18 mouse cellular contexts compared by ENCODE assay signal in the genomic region with DNA sequence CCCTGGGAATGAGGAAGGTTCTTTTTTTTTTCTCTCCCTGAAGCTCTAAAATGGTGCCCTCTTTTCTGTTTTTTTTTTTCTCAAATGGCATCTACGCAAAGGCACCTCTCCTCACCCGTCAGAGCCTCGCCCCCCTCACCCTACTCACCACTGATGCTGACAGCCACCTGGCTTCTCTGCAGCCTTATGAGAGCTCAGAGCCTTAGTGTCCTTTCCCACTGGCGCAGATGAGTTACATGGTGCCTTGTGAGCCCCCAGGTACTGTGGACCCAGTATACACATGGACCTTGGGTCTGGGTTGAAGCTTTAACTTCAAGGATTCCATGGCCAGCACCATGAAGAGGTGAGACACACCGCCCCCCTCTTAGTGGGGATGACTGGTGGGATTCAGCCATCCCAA. TPM values are rescaled to one million over a fixed set of nuclear protein-coding genes. Genes with fewer than 3 reads are reported as not detected.
DNase-seq lines count a peak whose midpoint lies in the region; ATAC-seq and TF ChIP-seq lines count a peak whose summit lies in the region.
"Had no signal": no experiment of that assay in that cellular context is flagged by ENCODE, and none has a peak within 500 bp of the region (broad histone marks: within the 10 kb centered on the region; RNA-seq: fewer than 3 reads in every experiment).

No protein-coding gene starts in this region.

- no peak overlapping the region for H3K9ac ChIP-seq in intestine, embryonic 14.5 days (ENCODE audit: low read length)
- H3K9ac ChIP-seq in intestine, postnatal 0 days (ENCODE audit: low read depth, low read length), result no peak overlapping the region
- H3K9ac ChIP-seq in lung, embryonic 16.5 days (ENCODE audit: low read length), result no peak overlapping the region
- H3K9ac ChIP-seq: forebrain, embryonic 12.5 days; hindbrain, embryonic 13.5 days; liver, embryonic 12.5 days; neural tube, embryonic 12.5 days had no signal

- no peaks in the 10 kb centered on the region for H3K27me3 ChIP-seq in intestine, embryonic 14.5 days (replicated peaks; ENCODE audit: control insufficient read depth, insufficient read depth, low read length)
- H3K27me3 ChIP-seq in intestine, postnatal 0 days (replicated peaks; ENCODE audit: control insufficient read depth, insufficient read depth, low read length), result no peaks in the 10 kb centered on the region
- no peaks in the 10 kb centered on the region for H3K27me3 ChIP-seq in lung, embryonic 16.5 days (ENCODE audit: control insufficient read depth, insufficient read depth, low read depth, low read length)
- H3K27me3 ChIP-seq: forebrain, embryonic 12.5 days; hindbrain, embryonic 13.5 days; neural tube, embryonic 12.5 days had no signal

- peak overlapping the region; percentile 49; the same call in 1 of the 2 replicates for H3K27ac ChIP-seq in intestine, embryonic 14.5 days (ENCODE audit: low read depth)
- H3K27ac ChIP-seq in intestine, postnatal 0 days (ENCODE audit: low read depth, low read length), result no peak overlapping the region
- H3K27ac ChIP-seq in lung, embryonic 16.5 days (ENCODE audit: low read length), result peak overlapping the region; percentile 56
- H3K27ac ChIP-seq: forebrain, embryonic 12.5 days; hindbrain, embryonic 13.5 days; liver, embryonic 12.5 days; neural tube, embryonic 12.5 days had no signal

- H3K4me3 ChIP-seq in intestine, embryonic 14.5 days (ENCODE audit: low read depth, low read length), result no peak overlapping the region
- H3K4me3 ChIP-seq in intestine, postnatal 0 days (ENCODE audit: low read depth, low read length), result no peak overlapping the region
- H3K4me3 ChIP-seq in lung, embryonic 16.5 days (ENCODE audit: low read length), result no peak overlapping the region
- H3K4me3 ChIP-seq: forebrain, embryonic 12.5 days; hindbrain, embryonic 13.5 days; liver, embryonic 12.5 days; midbrain, embryonic 10.5 days; neural tube, embryonic 12.5 days had no signal

- ATAC-seq in intestine, embryonic 14.5 days (replicated peaks; ENCODE audit: low FRiP score, low TSS enrichment, low read depth), result no peak
- ATAC-seq in intestine, postnatal 0 days, result no peak
- no peak for ATAC-seq in lung, embryonic 16.5 days (ENCODE audit: low read depth)
- ATAC-seq: liver, embryonic 12.5 days had no signal

- no peak for TF ChIP-seq CTCF in intestine, postnatal 0 days (IDR thresholded peaks at IDR 0.05; ENCODE audit: low read depth)

- peaks cover 17% of the 10 kb centered on the region for H3K4me1 ChIP-seq in intestine, embryonic 14.5 days (replicated peaks; ENCODE audit: control insufficient read depth, insufficient read depth, low read length)
- H3K4me1 ChIP-seq in intestine, postnatal 0 days (replicated peaks; ENCODE audit: control insufficient read depth, insufficient read depth, low read length), result no peaks in the 10 kb centered on the region
- peaks cover 12% of the 10 kb centered on the region; the same call in 1 of the 2 replicates for H3K4me1 ChIP-seq in lung, embryonic 16.5 days (replicated peaks; ENCODE audit: control insufficient read depth, insufficient read depth, low read length)
- H3K4me1 ChIP-seq: hindbrain, embryonic 13.5 days; liver, embryonic 12.5 days; neural tube, embryonic 12.5 days had no signal

- no peaks in the 10 kb centered on the region for H3K9me3 ChIP-seq in intestine, embryonic 14.5 days (ENCODE audit: control insufficient read depth, low read length)
- no peaks in the 10 kb centered on the region for H3K9me3 ChIP-seq in intestine, postnatal 0 days (ENCODE audit: control insufficient read depth)
- no peaks in the 10 kb centered on the region for H3K9me3 ChIP-seq in lung, embryonic 16.5 days (ENCODE audit: control insufficient read depth, low read length)
- H3K9me3 ChIP-seq: forebrain, embryonic 12.5 days; hindbrain, embryonic 13.5 days; liver, embryonic 12.5 days; midbrain, embryonic 10.5 days; neural tube, embryonic 12.5 days had no signal

- 89% methylated on average over 5 of the region's 5 CpGs for WGBS in intestine, embryonic 14.5 days
- WGBS in intestine, postnatal 0 days, result 87% methylated on average over 5 of the region's 5 CpGs
- 90% methylated on average over 5 of the region's 5 CpGs for WGBS in lung, embryonic 16.5 days

- 0 out of 2 replicates have a peak, but pooled peaks cover 4% of the 10 kb centered on the region for H3K36me3 ChIP-seq in intestine, embryonic 14.5 days (ENCODE audit: control insufficient read depth, insufficient read depth, low read length)
- H3K36me3 ChIP-seq in intestine, postnatal 0 days (ENCODE audit: control insufficient read depth, insufficient read depth), result no peaks in the 10 kb centered on the region
- H3K36me3 ChIP-seq in lung, embryonic 16.5 days (ENCODE audit: control insufficient read depth, insufficient read depth, low read length), result no peaks in the 10 kb centered on the region
- H3K36me3 ChIP-seq: forebrain, embryonic 12.5 days; hindbrain, embryonic 13.5 days; liver, embryonic 12.5 days; midbrain, embryonic 10.5 days; neural tube, embryonic 12.5 days had no signal

- no peak overlapping the region for H3K4me2 ChIP-seq in intestine, embryonic 14.5 days (ENCODE audit: low read length)
- no peak overlapping the region for H3K4me2 ChIP-seq in intestine, postnatal 0 days (replicated peaks; ENCODE audit: low read depth)
- H3K4me2 ChIP-seq in lung, embryonic 16.5 days (ENCODE audit: low read depth, low read length), result no peak overlapping the region
- H3K4me2 ChIP-seq: forebrain, embryonic 12.5 days; hindbrain, embryonic 13.5 days; liver, embryonic 12.5 days; neural tube, embryonic 12.5 days had no signal

- peak; percentile 93 for DNase-seq in heart, adult 11 months
- no peak for DNase-seq in heart, adult 18-20 months
- DNase-seq in intestine, embryonic 14.5 days (ENCODE audit: low spot score), result no peak
- no peak for DNase-seq in lung, postnatal 14 days
- DNase-seq in urinary bladder, postnatal 14 days (ENCODE audit: low spot score), result no peak
- DNase-seq in adrenal gland, postnatal 14 days, result no peak
- DNase-seq: cerebellum, postnatal 14 days; gastrocnemius, postnatal 36 days had no signal

RNA-seq across cellular contexts. Expression of a gene that starts 13.3 kb away (rescaled TPM):
- 10 to 100 TPM in 1 of 2 experiments, 1 to 10 TPM in 1; 8.9 to 11.2 TPM for total RNA-seq in heart, adult 18-20 months (2021)
- 16.0 and 16.8 TPM in 2 replicates for polyA plus RNA-seq in intestine, embryonic 14.5 days (2014; fragmentation: Nextera tagmentation; extraction: Ambion mirVana)
- polyA plus RNA-seq in intestine, postnatal 0 days (2015; fragmentation: Nextera tagmentation; extraction: Ambion mirVana), result 4.3 and 4.5 TPM in 2 replicates
- 26.2 and 31.8 TPM in 2 replicates for polyA plus RNA-seq in lung, embryonic 16.5 days (2015; fragmentation: Nextera tagmentation; extraction: Ambion mirVana)
- total RNA-seq in adrenal gland, postnatal 14 days (2021), result 14.1 and 17.8 TPM in 2 replicates
- total RNA-seq: MEL had no signal

RNA-seq across cellular contexts. Expression of a gene that starts 15.5 kb away (rescaled TPM):
- 100 to 1,000 TPM; 336 to 356 TPM for total RNA-seq in heart, adult 18-20 months (2021)
- 72.1 and 72.2 TPM in 2 replicates for polyA plus RNA-seq in intestine, embryonic 14.5 days (2014; fragmentation: Nextera tagmentation; extraction: Ambion mirVana)
- 12.6 and 15.0 TPM in 2 replicates for polyA plus RNA-seq in intestine, postnatal 0 days (2015; fragmentation: Nextera tagmentation; extraction: Ambion mirVana)
- 25.4 and 28.2 TPM in 2 replicates for polyA plus RNA-seq in lung, embryonic 16.5 days (2015; fragmentation: Nextera tagmentation; extraction: Ambion mirVana)
- 98.4 and 98.6 TPM in 2 replicates for total RNA-seq in adrenal gland, postnatal 14 days (2021)

RNA-seq across cellular contexts. Expression of a gene that starts 45.3 kb away (rescaled TPM):
- total RNA-seq in heart, adult 18-20 months (2021), result 10 to 100 TPM; 50.8 to 64.1 TPM
- polyA plus RNA-seq in intestine, embryonic 14.5 days (2014; fragmentation: Nextera tagmentation; extraction: Ambion mirVana), result not detected in 2 replicates
- polyA plus RNA-seq in intestine, postnatal 0 days (2015; fragmentation: Nextera tagmentation; extraction: Ambion mirVana), result not detected in 2 replicates
- polyA plus RNA-seq in lung, embryonic 16.5 days (2015; fragmentation: Nextera tagmentation; extraction: Ambion mirVana), result 0.18 TPM in 1 of 2 replicates, not detected in the other
- 23.8 and 25.4 TPM in 2 replicates for total RNA-seq in adrenal gland, postnatal 14 days (2021)
- total RNA-seq: MEL had no signal
- polyA plus RNA-seq: forebrain, embryonic 12.5 days; hindbrain, embryonic 13.5 days; limb, embryonic 11.5 days; liver, embryonic 12.5 days; midbrain, embryonic 10.5 days; thymus, postnatal 0 days had no signal
